Mouse (Mus musculus) cerebellum, postnatal 14 days (tissue): Measurements from ENCODE around the gene Arfgef3.
"Not testable (repeated sequence)": the region's sequence is repeated elsewhere in the genome, so short reads cannot be mapped to it uniquely, and the experiment has no call there.

Experiments
- DNase-seq, 2 experiments: peaks; one replicate each; pipeline ENCODE4 v3.0.0; 2021; ENCODE audit warnings: mixed read lengths in 2 of 2

The Arfgef3 gene

DNA sequence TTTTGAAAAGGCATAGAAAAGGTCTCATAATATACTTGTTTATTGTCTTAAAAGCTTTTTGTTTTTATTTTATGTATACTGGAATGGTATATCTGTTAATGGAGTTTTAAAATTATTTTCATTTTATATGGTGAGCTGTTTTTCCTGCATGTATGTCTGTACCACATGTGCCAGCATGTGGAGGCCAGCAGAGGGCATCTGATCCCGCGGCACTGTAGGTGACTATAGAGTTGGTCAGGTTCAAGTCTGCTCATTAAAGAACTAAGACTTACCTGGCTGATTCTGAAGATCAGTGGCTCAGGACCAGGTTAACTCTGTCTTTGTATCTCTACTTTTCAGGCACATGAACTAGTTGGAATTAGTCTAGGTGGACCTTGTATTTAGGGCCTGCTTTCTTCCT, 171.2 kb downstream of the Arfgef3 start:
- DNase-seq: no peak

GRCm38 (mm10) chr10:18562940-18563339, 180.8 kb downstream of the Arfgef3 start:
- DNase-seq: peak; percentile 80 to 83

GRCm38 (mm10) chr10:18561445-18561844, 182.3 kb downstream of the Arfgef3 start:
- DNase-seq: no peak

- not testable (repeated sequence) for DNase-seq
Observed at GRCm38 (mm10) chr10:18559076-18559475, 184.7 kb downstream of the Arfgef3 start.

- peak; percentile 38 to 52 for DNase-seq
Observed at GRCm38 (mm10) chr10:18549321-18550216, 194.2 kb downstream of the Arfgef3 start.

GRCm38 (mm10) chr10:18547381-18547780, 196.4 kb downstream of the Arfgef3 start:
- DNase-seq: peak in 1 of 2 experiments; percentile 28

DNA sequence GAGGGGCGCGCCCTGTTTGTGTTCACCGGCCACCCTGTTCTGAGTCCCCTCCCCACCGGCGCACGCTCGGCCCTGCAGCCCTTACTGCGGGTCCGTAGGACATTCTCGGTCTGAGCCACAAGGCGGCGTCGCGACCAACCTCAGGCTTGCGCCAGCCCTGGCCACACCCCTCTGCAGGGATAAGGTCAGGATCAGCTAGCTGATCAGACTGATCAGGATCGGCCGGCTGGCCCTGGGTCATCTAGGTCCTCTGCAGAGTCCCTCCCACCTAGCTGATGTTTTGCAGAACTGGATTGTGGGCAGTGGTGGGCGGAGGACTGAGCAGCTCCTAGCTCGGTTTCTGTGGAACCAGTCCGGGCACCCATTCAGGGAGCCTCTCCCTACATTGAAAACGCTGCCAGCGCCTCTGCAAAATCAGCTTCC, 197.9 kb downstream of the Arfgef3 start, which contains the start of gene Hebp2:
Gene Hebp2, minus strand, starts transcription at position 264 of the 423 bp plus-strand sequence.
- peak; percentile 85 for DNase-seq

GRCm38 (mm10) chr10:18545309-18545708, 198.4 kb downstream of the Arfgef3 start:
- peak in 1 of 2 experiments; percentile 25 for DNase-seq

DNA sequence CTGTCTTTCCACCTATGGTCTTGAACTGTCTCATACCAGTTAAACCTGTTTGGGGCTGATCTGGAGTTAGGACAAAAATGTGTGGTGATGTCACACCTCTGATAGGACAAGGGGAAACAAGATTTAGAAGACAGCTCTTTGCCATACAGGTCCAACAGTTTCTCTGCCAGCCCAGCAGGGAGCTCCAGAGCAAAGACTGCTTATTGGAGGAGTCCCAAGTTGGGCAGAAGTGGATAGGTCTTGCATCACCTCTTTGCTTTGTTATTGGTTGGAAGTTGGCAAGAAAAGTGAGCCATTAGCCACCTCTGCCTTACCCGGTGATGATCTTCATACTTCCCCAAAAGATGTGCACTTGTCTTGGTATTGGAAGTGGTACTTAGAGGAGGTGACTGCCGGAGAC, 206.9 kb downstream of the Arfgef3 start:
- no peak for DNase-seq

GRCm38 (mm10) chr10:18532293-18532692, 211.5 kb downstream of the Arfgef3 start:
- DNase-seq: no peak
